Mouse (Mus musculus) liver, postnatal 0 days (tissue): Measurements from ENCODE around the gene Dnajc6. TPM values are rescaled to one million over a fixed set of nuclear protein-coding genes. Genes with fewer than 3 reads are reported as not detected.

Experiments
- ATAC-seq: fragments of 200-750 bp; cut with Nextera tagmentation; 2 replicates; pipeline ENCODE4 v1.8.0; 2017; ENCODE audit warnings: mild to moderate bottlenecking, moderate library complexity
- DNase-seq: peaks from one replicate; pipeline ENCODE4 v3.0.0-alpha.2; 2016
- H3K27ac ChIP-seq: fragments of 300-500 bp; sonication (generic); 2 replicates; pipeline ENCODE4 v1.5.1; 2014; ENCODE audit warnings: antibody characterized with exemption, moderate library complexity, mild to moderate bottlenecking, low read depth
- H3K27me3 ChIP-seq: fragments of 300-500 bp; sonication (generic); 2 replicates; pipeline ENCODE4 v1.6.1; 2014; ENCODE audit warnings: low read length, control low read depth, mixed read lengths; ENCODE audit not compliant: insufficient read depth
- H3K36me3 ChIP-seq: fragments of 300-500 bp; sonication (generic); replicated peaks from 2 replicates; pipeline ENCODE4 v1.6.1; 2014; ENCODE audit warnings: mild to moderate bottlenecking, control low read depth, low read length, moderate library complexity, mixed read lengths; ENCODE audit not compliant: insufficient read depth
- H3K4me1 ChIP-seq: fragments of 300-500 bp; sonication (generic); 2 replicates; pipeline ENCODE4 v1.6.1; 2014; ENCODE audit warnings: antibody characterized with exemption, mild to moderate bottlenecking, control low read depth; ENCODE audit not compliant: insufficient read depth
- H3K4me2 ChIP-seq: fragments of 300-500 bp; sonication (generic); 2 replicates; pipeline ENCODE4 v1.6.1; 2014; ENCODE audit warnings: low read depth, mild to moderate bottlenecking, low read length, moderate library complexity, mixed read lengths
- H3K4me3 ChIP-seq: fragments of 300-500 bp; sonication (generic); 2 replicates; pipeline ENCODE4 v1.5.1; 2014; ENCODE audit warnings: low read depth, low read length
- H3K9ac ChIP-seq: fragments of 300-500 bp; sonication (generic); replicated peaks from 2 replicates; pipeline ENCODE4 v1.6.1; 2014; ENCODE audit warnings: mild to moderate bottlenecking, moderate library complexity
- H3K9me3 ChIP-seq: fragments of 300-500 bp; sonication (generic); 2 replicates; pipeline ENCODE4 v1.6.1; 2016; ENCODE audit warnings: mild to moderate bottlenecking, control low read depth, low read length, mixed read lengths
- CTCF ChIP-seq: sonication (generic); IDR thresholded peaks from 2 replicates; pipeline ENCODE4 v1.5.1; 2016; ENCODE audit warnings: antibody characterized with exemption, low read depth
- EP300 ChIP-seq: IDR thresholded peaks from 2 replicates; pipeline ENCODE4 v1.6.1; 2016; ENCODE audit warnings: antibody characterized with exemption, low read depth, mild to moderate bottlenecking
- WGBS: fragments of 180-500 bp; shearing (Covaris S2); extraction: QIAGEN DNeasy Blood & Tissue Kit; methylation state at CpG from one replicate; pipeline ENCODE4 v1.1.7; 2014; ENCODE audit not compliant: insufficient replicate concordance; 5-methylcytosine and 5-hydroxymethylcytosine counted together
- polyA plus RNA-seq: library from polyadenylated mRNA; unstranded; fragments of >200 nt; fragmentation: Nextera tagmentation; extraction: Ambion mirVana; gene quantifications from 2 replicates; pipeline ENCODE4 v1.2.1, GENCODE M21; 2015

Gene Dnajc6
- polyA plus RNA-seq, 1 experiment from 2014 or later: 0.16 TPM

GRCm38 (mm10) chr4:101569076-101569475 lies 72.6 kb downstream of the Dnajc6 start:
- no peak for DNase-seq
- Histone ChIP-seq H3K9me3 (no peaks in the 10 kb centered on the region), H3K9ac (no peak overlapping the region), H3K27ac (no peak overlapping the region), H3K4me1 (no peaks in the 10 kb centered on the region), H3K4me2 (no peak overlapping the region), H3K36me3 (no peaks in the 10 kb centered on the region), H3K27me3 (no peaks in the 10 kb centered on the region), H3K4me3 (no peak overlapping the region)
- no peak for ATAC-seq
- WGBS: 70% methylated on average over 7 of the region's 7 CpGs
- no peak for TF ChIP-seq EP300

- Histone ChIP-seq H3K27me3 (no peaks in the 10 kb centered on the region), H3K9me3 (no peaks in the 10 kb centered on the region), H3K27ac (no peak overlapping the region), H3K4me1 (no peaks in the 10 kb centered on the region), H3K9ac (no peak overlapping the region), H3K36me3 (no peaks in the 10 kb centered on the region), H3K4me2 (no peak overlapping the region), H3K4me3 (no peak overlapping the region)
- WGBS: 70% methylated on average over 2 of the region's 2 CpGs
- TF ChIP-seq EP300 (no peak), CTCF (no peak)
- DNase-seq: no peak
- no peak for ATAC-seq
These were observed 75.7 kb downstream of the Dnajc6 start for GRCm38 (mm10) chr4:101572142-101572541.

GRCm38 (mm10) chr4:101575307-101575706 lies 78.9 kb downstream of the Dnajc6 start:
- no peak for DNase-seq
- WGBS: 79% methylated on average over 5 of the region's 5 CpGs
- no peak overlapping the region for H3K27ac ChIP-seq
- H3K4me2 ChIP-seq: no peak overlapping the region
- no peak overlapping the region for H3K4me3 ChIP-seq
- H3K36me3 ChIP-seq: no peaks in the 10 kb centered on the region
- H3K9ac ChIP-seq: no peak overlapping the region
- TF ChIP-seq EP300: no peak
- no peaks in the 10 kb centered on the region for H3K4me1 ChIP-seq
- no peaks in the 10 kb centered on the region for H3K27me3 ChIP-seq
- ATAC-seq: no peak
- no peaks in the 10 kb centered on the region for H3K9me3 ChIP-seq

- ATAC-seq (no peak), DNase-seq (no peak)
- Histone ChIP-seq H3K4me3 (no peak overlapping the region), H3K4me2 (no peak overlapping the region), H3K4me1 (no peaks in the 10 kb centered on the region), H3K27me3 (no peaks in the 10 kb centered on the region), H3K9me3 (no peaks in the 10 kb centered on the region), H3K9ac (no peak overlapping the region), H3K27ac (no peak overlapping the region), H3K36me3 (no peaks in the 10 kb centered on the region)
- 82% methylated on average over 7 of the region's 7 CpGs for WGBS
- no peak for TF ChIP-seq CTCF
- no peak for TF ChIP-seq EP300
These were observed 82.3 kb downstream of the Dnajc6 start for GRCm38 (mm10) chr4:101578720-101579119.

- no peak overlapping the region for H3K27ac ChIP-seq
- TF ChIP-seq CTCF: no peak
- H3K27me3 ChIP-seq: no peaks in the 10 kb centered on the region
- no peaks in the 10 kb centered on the region for H3K36me3 ChIP-seq
- H3K9me3 ChIP-seq: no peaks in the 10 kb centered on the region
- ATAC-seq (no peak), DNase-seq (no peak)
- H3K9ac ChIP-seq: no peak overlapping the region
- H3K4me1 ChIP-seq: no peaks in the 10 kb centered on the region
- WGBS: 72% methylated on average over 5 of the region's 5 CpGs
- H3K4me3 ChIP-seq: no peak overlapping the region
- no peak overlapping the region for H3K4me2 ChIP-seq
These were observed 83.1 kb downstream of the Dnajc6 start for GRCm38 (mm10) chr4:101579517-101579916.

GRCm38 (mm10) chr4:101581156-101581555 lies 84.7 kb downstream of the Dnajc6 start:
- no peaks in the 10 kb centered on the region for H3K36me3 ChIP-seq
- H3K9me3 ChIP-seq: no peaks in the 10 kb centered on the region
- no peak for DNase-seq
- no peak overlapping the region for H3K4me3 ChIP-seq
- H3K27ac ChIP-seq: no peak overlapping the region
- ATAC-seq: no peak
- no peaks in the 10 kb centered on the region for H3K4me1 ChIP-seq
- H3K9ac ChIP-seq: no peak overlapping the region
- H3K27me3 ChIP-seq: no peaks in the 10 kb centered on the region
- WGBS: 73% methylated on average over 4 of the region's 4 CpGs
- TF ChIP-seq CTCF (no peak), EP300 (no peak)
- no peak overlapping the region for H3K4me2 ChIP-seq

- no peak overlapping the region for H3K27ac ChIP-seq
- H3K4me1 ChIP-seq: no peaks in the 10 kb centered on the region
- no peak for TF ChIP-seq EP300
- H3K4me2 ChIP-seq: no peak overlapping the region
- no peak overlapping the region for H3K4me3 ChIP-seq
- ATAC-seq: no peak
- H3K36me3 ChIP-seq: no peaks in the 10 kb centered on the region
- no peaks in the 10 kb centered on the region for H3K9me3 ChIP-seq
- WGBS: 54% methylated on average over 2 of the region's 2 CpGs
- no peak overlapping the region for H3K9ac ChIP-seq
- no peaks in the 10 kb centered on the region for H3K27me3 ChIP-seq
- DNase-seq: no peak
These were observed 86.4 kb downstream of the Dnajc6 start for GRCm38 (mm10) chr4:101582882-101583281.
